Mouse (Mus musculus): ENCODE data around the gene Abca4. TPM values are rescaled to one million over a fixed set of nuclear protein-coding genes. Genes with fewer than 3 reads are reported as not detected.
A peak's percentile ranks its signal among the peaks of the same experiment; 100 is the strongest.

Gene Abca4
- polyA plus RNA-seq, 1 experiment from 2014 or later: 2.3 TPM

DNA sequence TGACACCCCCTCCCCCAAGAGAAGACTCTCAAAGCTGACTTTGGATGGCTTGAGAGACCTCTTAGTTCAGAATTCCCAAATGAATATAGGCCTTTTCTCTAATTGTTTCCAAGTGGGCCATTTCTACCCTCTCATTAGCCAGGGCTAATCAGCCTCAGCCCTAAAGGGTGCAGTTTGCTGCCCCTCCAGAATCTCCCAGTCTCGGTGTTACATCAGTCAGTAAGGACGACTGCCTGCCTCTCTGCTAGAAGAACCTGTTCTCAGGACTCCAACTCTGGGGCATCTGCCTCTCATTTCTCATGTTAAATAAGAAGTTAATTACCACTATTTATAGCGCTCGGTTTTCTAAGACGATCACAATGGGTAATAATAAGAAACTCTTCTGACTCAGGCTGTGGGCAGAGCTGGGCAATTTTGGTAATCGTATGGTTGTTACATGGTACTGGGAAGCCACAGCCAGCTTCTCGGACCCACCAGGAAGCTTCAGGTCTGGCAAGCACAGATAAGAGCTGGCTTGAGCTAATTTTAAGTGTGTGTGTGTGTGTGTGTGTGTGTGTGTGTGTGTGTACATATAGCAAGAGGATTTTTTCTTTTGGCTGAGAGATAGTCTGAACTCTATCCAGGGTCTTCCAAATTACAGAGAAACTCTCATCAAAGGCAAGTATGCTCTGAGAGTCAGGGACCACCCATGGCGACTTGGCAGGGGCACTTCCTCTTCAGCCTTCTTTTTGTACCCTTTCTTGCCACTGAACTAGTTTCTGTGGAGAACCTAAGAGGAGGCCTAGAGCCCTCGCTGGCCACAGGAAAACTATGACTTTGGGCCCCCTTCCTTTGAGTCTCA is 67.1 kb downstream of the Abca4 start:
- Histone ChIP-seq H3K27me3 (replicated peaks; ENCODE audit: insufficient read depth, low read length) (no peaks in the 10 kb centered on the region), H3K27ac (ENCODE audit: low read length) (no peak overlapping the region), H3K4me3 (ENCODE audit: low read depth, low read length) (no peak overlapping the region), H3K9ac (replicated peaks; ENCODE audit: low read depth) (no peak overlapping the region), H3K36me3 (ENCODE audit: insufficient read depth, low read length) (no peaks in the 10 kb centered on the region), H3K9me3 (ENCODE audit: low read length) (no peaks in the 10 kb centered on the region), H3K4me2 (replicated peaks; ENCODE audit: low read depth, low read length) (no peak overlapping the region), H3K4me1 (ENCODE audit: insufficient read depth, low read depth, low read length) (peaks cover 6% of the 10 kb centered on the region; the same call in 1 of the 2 replicates)
- ATAC-seq (peak; percentile 29; the same call in 1 of the 2 replicates), DNase-seq (ENCODE audit: low spot score) (no peak)
- 24% methylated on average over 9 of the region's 9 CpGs for WGBS
- TF ChIP-seq EP300 (IDR thresholded peaks at IDR 0.05) (no peak), CTCF (IDR thresholded peaks at IDR 0.05) (no peak)

DNA sequence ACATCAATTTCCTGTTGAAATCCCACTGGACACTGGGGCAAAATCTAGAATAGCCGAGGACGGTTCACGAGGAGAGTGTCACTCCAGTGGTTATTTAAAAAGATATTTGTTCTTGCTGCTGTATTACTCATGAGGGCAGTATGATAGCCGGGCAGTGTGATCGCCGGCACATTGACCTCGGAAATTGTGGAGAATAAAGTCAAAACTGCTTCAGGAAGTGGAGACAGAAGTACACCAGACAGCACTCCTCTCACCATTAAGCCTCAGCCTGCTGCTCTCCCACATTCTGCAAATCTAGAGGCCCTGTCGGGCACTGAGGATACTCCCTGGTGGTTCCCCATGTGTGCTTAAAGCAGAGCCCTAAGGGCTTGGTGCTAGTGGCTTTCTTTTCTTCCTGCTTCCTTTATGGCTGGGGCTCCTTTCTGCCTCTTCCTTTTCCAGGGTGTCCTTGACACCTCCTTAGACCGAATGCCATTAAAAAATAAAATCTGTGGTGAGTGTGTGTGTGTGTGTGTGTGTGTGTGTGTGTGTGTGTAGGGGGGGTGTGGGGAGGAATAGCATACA is 74.5 kb downstream of the Abca4 start:
- Histone ChIP-seq H3K9ac (replicated peaks; ENCODE audit: low read depth) (no peak overlapping the region), H3K27me3 (replicated peaks; ENCODE audit: insufficient read depth, low read length) (no peaks in the 10 kb centered on the region), H3K4me3 (ENCODE audit: low read depth, low read length) (no peak overlapping the region), H3K4me2 (replicated peaks; ENCODE audit: low read depth, low read length) (no peak overlapping the region), H3K36me3 (ENCODE audit: insufficient read depth, low read length) (no peaks in the 10 kb centered on the region), H3K9me3 (ENCODE audit: low read length) (no peaks in the 10 kb centered on the region), H3K4me1 (ENCODE audit: insufficient read depth, low read depth, low read length) (peaks cover 20% of the 10 kb centered on the region), H3K27ac (ENCODE audit: low read length) (peak overlapping the region; percentile 78)
- no peak for ATAC-seq
- no peak for DNase-seq (ENCODE audit: low spot score)
- WGBS: 13% methylated on average over 9 of the region's 9 CpGs
- TF ChIP-seq EP300 (IDR thresholded peaks at IDR 0.05) (no peak), CTCF (IDR thresholded peaks at IDR 0.05) (no peak)

DNA sequence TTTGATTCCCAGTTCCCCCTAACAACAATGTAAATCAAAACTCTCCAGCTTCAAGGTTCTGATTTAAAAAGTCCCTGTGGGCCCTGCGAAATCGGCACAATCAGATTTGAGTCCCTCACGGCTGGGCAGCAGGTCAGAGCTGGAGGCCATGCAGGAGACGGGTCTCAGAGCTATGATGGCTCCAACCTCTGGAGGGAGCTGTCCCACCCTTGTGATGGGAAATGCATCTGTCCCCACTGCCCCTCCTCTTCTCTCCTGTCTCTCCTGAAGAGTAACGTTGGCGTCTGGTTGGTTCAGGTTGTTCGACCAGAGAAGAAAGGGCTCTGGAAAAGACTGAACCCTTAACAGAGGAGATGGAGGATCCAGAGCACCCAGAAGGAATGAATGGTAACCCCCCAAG is 75.5 kb downstream of the Abca4 start:
- no peaks in the 10 kb centered on the region for H3K36me3 ChIP-seq (ENCODE audit: insufficient read depth, low read length)
- WGBS: 75% methylated on average over 7 of the region's 7 CpGs
- H3K4me1 ChIP-seq (ENCODE audit: insufficient read depth, low read depth, low read length): peaks cover 20% of the 10 kb centered on the region
- no peak overlapping the region for H3K4me2 ChIP-seq (replicated peaks; ENCODE audit: low read depth, low read length)
- no peaks in the 10 kb centered on the region for H3K27me3 ChIP-seq (replicated peaks; ENCODE audit: insufficient read depth, low read length)
- H3K4me3 ChIP-seq (ENCODE audit: low read depth, low read length): no peak overlapping the region
- peak; percentile 52 for TF ChIP-seq CTCF (IDR thresholded peaks at IDR 0.05)
- no peak for TF ChIP-seq EP300 (IDR thresholded peaks at IDR 0.05)
- ATAC-seq (no peak), DNase-seq (ENCODE audit: low spot score) (no peak)
- no peaks in the 10 kb centered on the region for H3K9me3 ChIP-seq (ENCODE audit: low read length)
- peak overlapping the region; percentile 78 for H3K27ac ChIP-seq (ENCODE audit: low read length)
- no peak overlapping the region for H3K9ac ChIP-seq (replicated peaks; ENCODE audit: low read depth)

DNA sequence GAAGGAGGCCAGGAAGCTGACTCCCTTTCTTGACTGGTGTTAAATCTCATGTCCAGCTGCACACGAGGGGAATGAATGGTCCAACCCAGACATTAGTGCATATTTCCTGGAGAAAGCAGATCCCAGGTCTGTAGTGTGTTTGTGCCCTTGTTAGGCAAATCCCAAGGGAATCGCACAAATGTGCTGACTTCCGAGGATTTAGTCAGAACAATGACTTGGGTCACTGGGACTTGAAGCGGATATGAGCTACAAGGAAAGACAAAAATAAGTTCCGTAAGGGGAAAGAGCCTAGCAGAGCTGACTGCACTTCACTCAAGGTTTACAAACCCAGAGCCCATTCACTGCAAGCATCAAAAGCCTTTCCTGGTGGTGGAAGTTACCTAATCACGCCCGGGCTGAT is 76.0 kb downstream of the Abca4 start:
- Histone ChIP-seq H3K9ac (replicated peaks; ENCODE audit: low read depth) (no peak overlapping the region), H3K9me3 (ENCODE audit: low read length) (no peaks in the 10 kb centered on the region), H3K4me2 (replicated peaks; ENCODE audit: low read depth, low read length) (no peak overlapping the region), H3K4me1 (ENCODE audit: insufficient read depth, low read depth, low read length) (peaks cover 20% of the 10 kb centered on the region), H3K27me3 (replicated peaks; ENCODE audit: insufficient read depth, low read length) (no peaks in the 10 kb centered on the region), H3K4me3 (ENCODE audit: low read depth, low read length) (no peak overlapping the region), H3K27ac (ENCODE audit: low read length) (peak overlapping the region; percentile 78), H3K36me3 (ENCODE audit: insufficient read depth, low read length) (no peaks in the 10 kb centered on the region)
- 59% methylated on average over 7 of the region's 7 CpGs for WGBS
- TF ChIP-seq EP300 (IDR thresholded peaks at IDR 0.05) (peak; percentile 47), CTCF (IDR thresholded peaks at IDR 0.05) (no peak)
- ATAC-seq (peak; percentile 7), DNase-seq (ENCODE audit: low spot score) (peak; percentile 72)

DNA sequence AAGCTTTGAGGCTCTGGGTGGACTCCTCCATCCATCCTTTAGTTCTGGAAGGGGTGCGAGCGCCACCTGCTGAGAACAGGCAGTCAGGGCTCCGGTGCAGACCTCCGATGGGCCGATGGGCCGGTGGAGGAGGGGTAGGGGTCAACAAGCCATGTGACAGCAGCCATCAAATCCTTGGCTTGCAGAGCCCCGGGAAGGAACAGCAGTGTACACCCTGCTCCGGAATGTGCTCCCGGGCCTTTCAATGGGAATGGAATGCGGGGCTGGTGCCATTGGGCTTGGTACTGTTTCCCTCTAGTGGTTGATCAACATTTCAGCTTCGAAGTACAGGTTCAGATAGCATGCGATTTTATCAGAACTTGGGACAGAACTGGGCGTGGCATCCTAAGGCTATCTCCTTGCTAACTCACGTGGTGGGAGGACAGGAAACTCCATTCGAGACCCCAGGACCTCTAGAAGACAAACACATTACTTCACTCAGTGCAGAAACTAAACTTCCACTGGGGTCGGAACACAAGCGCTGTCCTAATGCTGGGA is 78.0 kb downstream of the Abca4 start:
- peak; percentile 99 for ATAC-seq
- Histone ChIP-seq H3K27me3 (replicated peaks; ENCODE audit: insufficient read depth, low read length) (no peaks in the 10 kb centered on the region), H3K4me2 (replicated peaks; ENCODE audit: low read depth, low read length) (peak overlapping the region; percentile 40), H3K4me3 (ENCODE audit: low read depth, low read length) (peak overlapping the region; percentile 6), H3K4me1 (ENCODE audit: insufficient read depth, low read depth, low read length) (peaks cover 20% of the 10 kb centered on the region), H3K9me3 (ENCODE audit: low read length) (no peaks in the 10 kb centered on the region), H3K27ac (ENCODE audit: low read length) (peak overlapping the region; percentile 93), H3K9ac (replicated peaks; ENCODE audit: low read depth) (no peak overlapping the region; the same call in 1 of the 2 replicates), H3K36me3 (ENCODE audit: insufficient read depth, low read length) (no peaks in the 10 kb centered on the region)
- TF ChIP-seq EP300 (IDR thresholded peaks at IDR 0.05) (peak; percentile 97), CTCF (IDR thresholded peaks at IDR 0.05) (peak; percentile 89)
- 2% methylated on average over 17 of the region's 17 CpGs for WGBS
- DNase-seq (ENCODE audit: low spot score): peak; percentile 98

DNA sequence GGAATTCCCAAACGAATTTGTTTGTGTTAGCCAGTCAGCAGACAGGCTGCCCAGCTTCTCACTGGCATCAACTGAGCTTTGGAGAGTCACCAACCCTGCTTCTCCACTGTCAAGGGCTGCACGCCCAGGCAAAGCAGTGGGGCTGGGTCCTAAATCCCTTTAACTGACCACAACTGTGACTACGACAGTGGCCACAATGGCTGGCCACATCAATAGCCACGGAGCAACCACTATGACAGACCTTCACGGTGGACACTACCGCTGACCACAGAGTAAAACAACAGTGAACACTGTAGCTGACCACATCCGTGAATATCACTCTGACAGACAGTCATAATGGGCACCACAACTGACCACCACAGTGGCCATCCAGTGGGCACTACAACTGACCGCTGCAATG is 78.6 kb downstream of the Abca4 start:
- Histone ChIP-seq H3K9me3 (ENCODE audit: low read length) (no peaks in the 10 kb centered on the region), H3K27me3 (replicated peaks; ENCODE audit: insufficient read depth, low read length) (no peaks in the 10 kb centered on the region), H3K9ac (replicated peaks; ENCODE audit: low read depth) (no peak overlapping the region; the same call in 1 of the 2 replicates), H3K4me3 (ENCODE audit: low read depth, low read length) (no peak overlapping the region), H3K27ac (ENCODE audit: low read length) (peak overlapping the region; percentile 93), H3K4me1 (ENCODE audit: insufficient read depth, low read depth, low read length) (peaks cover 20% of the 10 kb centered on the region), H3K36me3 (ENCODE audit: insufficient read depth, low read length) (no peaks in the 10 kb centered on the region), H3K4me2 (replicated peaks; ENCODE audit: low read depth, low read length) (peak overlapping the region; percentile 40)
- DNase-seq (ENCODE audit: low spot score): no peak
- no peak for ATAC-seq
- WGBS: 70% methylated on average over 8 of the region's 8 CpGs
- TF ChIP-seq CTCF (IDR thresholded peaks at IDR 0.05): no peak
- TF ChIP-seq EP300 (IDR thresholded peaks at IDR 0.05): no peak
